Mouse (Mus musculus) myocyte (in vitro differentiated cells): ENCODE results near the gene Ccdc27. TPM values are rescaled to one million over a fixed set of nuclear protein-coding genes. Genes with fewer than 3 reads are reported as not detected.

Experiments used
- H3K27me3 ChIP-seq: one replicate; pipeline ENCODE4 v1.6.1; 2011; ENCODE audit not compliant: control insufficient read depth, insufficient read depth, insufficient read length
- H3K36me3 ChIP-seq: one replicate; pipeline ENCODE4 v1.6.1; 2011; ENCODE audit not compliant: control insufficient read depth, insufficient read depth
- H3K4me2 ChIP-seq: one replicate; pipeline ENCODE4 v1.6.1; 2011; ENCODE audit warnings: low read depth, control low read depth
- H3K4me3 ChIP-seq: one replicate; pipeline ENCODE4 v1.5.1; 2011; ENCODE audit warnings: mild to moderate bottlenecking, control low read depth, moderate library complexity
- H3K79me2 ChIP-seq: one replicate; pipeline ENCODE4 v1.6.1; 2011; ENCODE audit not compliant: control insufficient read depth, insufficient read depth
- H3ac ChIP-seq: one replicate; pipeline ENCODE4 v1.6.1; 2011; ENCODE audit not compliant: control insufficient read depth, insufficient read length
- CEBPB ChIP-seq: IDR thresholded peaks from 2 replicates; pipeline ENCODE4 v1.6.1; 2011; ENCODE audit warnings: mild to moderate bottlenecking, moderate library complexity; ENCODE audit not compliant: poor library complexity, insufficient read depth, severe bottlenecking
- E2F4 ChIP-seq: IDR thresholded peaks from one replicate; pipeline ENCODE4 v1.6.1; 2011; ENCODE audit warnings: mild to moderate bottlenecking, control low read depth, moderate library complexity; ENCODE audit not compliant: insufficient read depth
- MAX ChIP-seq: IDR thresholded peaks from one replicate; pipeline ENCODE4 v1.6.1; 2011; ENCODE audit warnings: low read depth, mild to moderate bottlenecking, control low read depth
- MYOD1 ChIP-seq, 3 experiments: IDR thresholded peaks; one replicate each; pipeline ENCODE4 v1.6.1; 2011; ENCODE audit warnings: control low read depth in 2 of 3, low read depth in 2 of 3, mild to moderate bottlenecking in 2 of 3, moderate library complexity in 1 of 3; ENCODE audit not compliant: insufficient read length in 2 of 3, control insufficient read depth in 1 of 3
- MYOG ChIP-seq, 3 experiments: IDR thresholded peaks; one replicate each; pipeline ENCODE4 v1.6.1; 2011; ENCODE audit warnings: control low read depth in 2 of 3, low read depth in 2 of 3, mild to moderate bottlenecking in 2 of 3; ENCODE audit not compliant: insufficient read length in 2 of 3, control insufficient read depth in 1 of 3, insufficient read depth in 1 of 3
- POLR2A ChIP-seq: IDR thresholded peaks from one replicate; pipeline ENCODE4 v1.6.1; 2011; ENCODE audit warnings: low read depth, mild to moderate bottlenecking, control low read depth, moderate library complexity; ENCODE audit not compliant: insufficient read length
- POLR2AphosphoS2 ChIP-seq: IDR thresholded peaks from one replicate; pipeline ENCODE4 v1.6.1; 2011; ENCODE audit warnings: low read depth, control low read depth; ENCODE audit not compliant: insufficient read length
- REST ChIP-seq: IDR thresholded peaks from one replicate; pipeline ENCODE4 v1.6.1; 2011; ENCODE audit warnings: mild to moderate bottlenecking, control low read depth, moderate library complexity; ENCODE audit not compliant: insufficient read depth, insufficient read length
- SRF ChIP-seq: IDR thresholded peaks from one replicate; pipeline ENCODE4 v1.6.1; 2011; ENCODE audit warnings: low read depth; ENCODE audit not compliant: control insufficient read depth, insufficient read length
- TCF12 ChIP-seq: IDR thresholded peaks from one replicate; pipeline ENCODE4 v1.6.1; 2011; ENCODE audit warnings: mild to moderate bottlenecking, control low read depth; ENCODE audit not compliant: poor library complexity, insufficient read depth, severe bottlenecking
- TCF3 ChIP-seq: IDR thresholded peaks from one replicate; pipeline ENCODE4 v1.6.1; 2011; ENCODE audit warnings: low read depth, control low read depth; ENCODE audit not compliant: insufficient read length
- USF1 ChIP-seq: IDR thresholded peaks from one replicate; pipeline ENCODE4 v1.6.1; 2011; ENCODE audit warnings: low read depth, mild to moderate bottlenecking, control low read depth, moderate library complexity
- polyA plus RNA-seq: library from polyadenylated mRNA; unstranded; fragments of >200 nt; fragmentation: generic; extraction: Trizol; gene quantifications from one replicate; pipeline ENCODE4 v1.2.1, GENCODE M21; 2012; ENCODE audit warnings: missing spikeins

Gene Ccdc27
- polyA plus RNA-seq, 1 experiment = not detected

- no peak for TF ChIP-seq TCF3
- no peak for TF ChIP-seq TCF12
- no peak for TF ChIP-seq E2F4
- peaks cover 48% of the 10 kb centered on the region for H3K27me3 ChIP-seq
Observed at GRCm38 (mm10) chr4:154028646-154029045, 13.8 kb downstream of the Ccdc27 start.

GRCm38 (mm10) chr4:154028066-154028465 is 14.4 kb downstream of the Ccdc27 start:
- Histone ChIP-seq H3K36me3 (no peaks in the 10 kb centered on the region), H3K4me2 (no peak overlapping the region), H3ac (no peak overlapping the region), H3K79me2 (no peaks in the 10 kb centered on the region), H3K27me3 (peaks cover 42% of the 10 kb centered on the region), H3K4me3 (no peak overlapping the region)
- TF ChIP-seq MYOD1 (IDR thresholded peaks at IDR 0.05; ENCODE audit: control insufficient read depth in 1 of 3, insufficient read length in 2 of 3, low read depth in 2 of 3) (no peak), REST (no peak), MYOG (IDR thresholded peaks at IDR 0.05; ENCODE audit: control insufficient read depth in 1 of 3, insufficient read depth in 1 of 3, insufficient read length in 2 of 3, low read depth in 2 of 3) (no peak), TCF12 (no peak)

More at GRCm38 (mm10) chr4:154028646-154029045, 13.8 kb downstream of the Ccdc27 start:
- H3K36me3 ChIP-seq = no peaks in the 10 kb centered on the region
- H3K4me2 ChIP-seq = no peak overlapping the region
- no peak overlapping the region for H3ac ChIP-seq
- H3K4me3 ChIP-seq = no peak overlapping the region
- no peaks in the 10 kb centered on the region for H3K79me2 ChIP-seq

- TF ChIP-seq MYOD1 (IDR thresholded peaks at IDR 0.05; ENCODE audit: control insufficient read depth in 1 of 3, insufficient read length in 2 of 3, low read depth in 2 of 3) (no peak), TCF12 (no peak), POLR2A (no peak), TCF3 (no peak), REST (no peak), SRF (no peak), E2F4 (no peak), CEBPB (no peak), MAX (no peak), POLR2AphosphoS2 (no peak), MYOG (IDR thresholded peaks at IDR 0.05; ENCODE audit: control insufficient read depth in 1 of 3, insufficient read depth in 1 of 3, insufficient read length in 2 of 3, low read depth in 2 of 3) (no peak), USF1 (no peak)
- Histone ChIP-seq H3ac (no peak overlapping the region), H3K4me2 (peak overlapping the region; percentile 45), H3K79me2 (no peaks in the 10 kb centered on the region), H3K27me3 (peaks cover 32% of the 10 kb centered on the region), H3K4me3 (no peak overlapping the region), H3K36me3 (no peaks in the 10 kb centered on the region)
Observed at GRCm38 (mm10) chr4:154026441-154026761, 16.1 kb downstream of the Ccdc27 start.

GRCm38 (mm10) chr4:154025641-154026440 is 16.6 kb downstream of the Ccdc27 start, which contains the start of gene Smim1:
Gene Smim1, minus strand, starts transcription at chr4:154026230.
- Histone ChIP-seq H3K79me2 (no peaks in the 10 kb centered on the region), H3K36me3 (no peaks in the 10 kb centered on the region), H3K4me2 (peak within 1 kb of the TSS; percentile 48), H3ac (no peak within 1 kb of the TSS), H3K4me3 (no peak within 1 kb of the TSS), H3K27me3 (peaks cover 27% of the 10 kb centered on the region)
- no peak for TF ChIP-seq REST
- no peak for TF ChIP-seq CEBPB
- TF ChIP-seq SRF = no peak

GRCm38 (mm10) chr4:154024729-154025521 is 17.6 kb downstream of the Ccdc27 start:
- no peak overlapping the region for H3K4me3 ChIP-seq
- H3K4me2 ChIP-seq = peak overlapping the region; percentile 48
- peaks cover 18% of the 10 kb centered on the region for H3K27me3 ChIP-seq
- H3K36me3 ChIP-seq = peaks cover 2% of the 10 kb centered on the region
- H3K79me2 ChIP-seq = no peaks in the 10 kb centered on the region
- TF ChIP-seq MYOG (IDR thresholded peaks at IDR 0.05; ENCODE audit: control insufficient read depth in 1 of 3, insufficient read depth in 1 of 3, insufficient read length in 2 of 3, low read depth in 2 of 3) (no peak), POLR2A (no peak), MYOD1 (IDR thresholded peaks at IDR 0.05; ENCODE audit: control insufficient read depth in 1 of 3, insufficient read length in 2 of 3, low read depth in 2 of 3) (peak in 1 of 3 experiments; percentile 31), SRF (no peak), E2F4 (no peak)
- no peak overlapping the region for H3ac ChIP-seq
